In the genomic region with DNA sequence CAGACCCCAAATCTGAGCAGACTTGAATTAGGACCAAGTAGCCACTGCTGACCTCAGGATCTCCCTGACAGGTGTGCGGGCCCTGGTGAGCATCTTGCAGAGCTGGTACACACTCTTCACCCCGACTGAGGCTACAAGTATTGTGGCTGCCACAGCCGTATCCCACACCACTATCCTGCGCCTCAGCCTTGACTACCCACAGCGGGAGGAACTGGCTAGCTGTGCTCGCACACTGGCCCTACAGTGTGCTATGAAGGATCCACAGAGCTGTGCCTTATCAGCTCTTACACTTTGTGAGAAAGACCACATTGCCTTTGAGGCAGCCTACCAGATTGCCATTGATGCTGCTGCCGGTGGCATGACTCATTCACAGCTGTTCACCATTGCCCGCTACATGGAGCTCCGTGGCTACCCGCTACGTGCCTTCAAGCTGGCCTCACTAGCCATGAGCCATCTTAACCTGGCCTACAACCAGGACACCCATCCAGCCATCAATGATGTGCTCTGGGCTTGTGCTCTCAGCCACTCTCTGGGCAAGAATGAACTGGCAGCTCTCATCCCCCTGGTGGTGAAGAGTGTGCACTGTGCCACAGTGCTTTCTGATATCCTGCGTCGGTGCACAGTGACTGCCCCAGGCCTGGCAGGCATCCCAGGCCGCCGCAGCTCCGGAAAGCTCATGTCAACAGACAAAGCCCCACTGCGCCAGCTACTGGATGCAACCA, we compare ENCODE assay signal across 7 mouse cellular contexts. TPM values are rescaled to one million over a fixed set of nuclear protein-coding genes. Genes with fewer than 3 reads are reported as not detected.
A peak's percentile ranks its signal among the peaks of the same experiment; 100 is the strongest.
DNase-seq lines count a peak whose midpoint lies in the region; ATAC-seq and TF ChIP-seq lines count a peak whose summit lies in the region.

No protein-coding gene starts in this region.

- TF ChIP-seq CTCF in gastrocnemius, adult 2 months (IDR thresholded peaks at IDR 0.05), result peak; percentile 66
- TF ChIP-seq CTCF in intestine, postnatal 0 days (IDR thresholded peaks at IDR 0.05; ENCODE audit: low read depth), result peak; percentile 89

- peak; percentile 56 for ATAC-seq in intestine, postnatal 0 days
- ATAC-seq in midbrain, embryonic 11.5 days (ENCODE audit: low FRiP score), result peak; percentile 79

- no peak overlapping the region; the same call in 1 of the 2 replicates for H3K9ac ChIP-seq in intestine, postnatal 0 days (ENCODE audit: low read depth, low read length)
- no peak overlapping the region for H3K9ac ChIP-seq in midbrain, embryonic 11.5 days (ENCODE audit: low read length)

- no peaks in the 10 kb centered on the region for H3K27me3 ChIP-seq in intestine, postnatal 0 days (replicated peaks; ENCODE audit: control insufficient read depth, insufficient read depth, low read length)
- H3K27me3 ChIP-seq in midbrain, embryonic 11.5 days (ENCODE audit: control insufficient read depth, insufficient read depth, low read length), result no peaks in the 10 kb centered on the region

- peaks cover 21% of the 10 kb centered on the region for H3K36me3 ChIP-seq in intestine, postnatal 0 days (ENCODE audit: control insufficient read depth, insufficient read depth)
- H3K36me3 ChIP-seq in midbrain, embryonic 11.5 days (ENCODE audit: control insufficient read depth, insufficient read depth, low read length), result no peaks in the 10 kb centered on the region; the same call in 1 of the 2 replicates

- H3K4me1 ChIP-seq in intestine, postnatal 0 days (replicated peaks; ENCODE audit: control insufficient read depth, insufficient read depth, low read length), result 0 out of 2 replicates have a peak, but pooled peaks cover 5% of the 10 kb centered on the region
- no peaks in the 10 kb centered on the region for H3K4me1 ChIP-seq in midbrain, embryonic 11.5 days (ENCODE audit: control insufficient read depth, insufficient read depth, low read length)

- intact Hi-C loops in gastrocnemius, adult 2 months (cut with DNase I), result no loop called here
- intact Hi-C loops in left cerebral cortex, postnatal 4 days (cut with DNase I), result loop anchor here (2.0 kb wide), 1 partner anchor 158 kb away; no protein-coding TSS in a partner anchor

- no peak overlapping the region for H3K27ac ChIP-seq in gastrocnemius, adult 2 months
- H3K27ac ChIP-seq in intestine, postnatal 0 days (ENCODE audit: low read depth, low read length), result no peak overlapping the region
- no peak overlapping the region for H3K27ac ChIP-seq in midbrain, embryonic 11.5 days (ENCODE audit: low read depth, low read length)

- no peak overlapping the region for H3K4me3 ChIP-seq in gastrocnemius, adult 2 months
- H3K4me3 ChIP-seq in intestine, postnatal 0 days (ENCODE audit: low read depth, low read length), result no peak overlapping the region
- no peak overlapping the region for H3K4me3 ChIP-seq in midbrain, embryonic 11.5 days (ENCODE audit: low read depth, low read length)

- no peak overlapping the region for H3K4me2 ChIP-seq in intestine, postnatal 0 days (replicated peaks; ENCODE audit: low read depth)
- no peak overlapping the region for H3K4me2 ChIP-seq in midbrain, embryonic 11.5 days

- peak; percentile 96 for DNase-seq in ZHBTc4 (ENCODE audit: low read depth, low spot score)
- DNase-seq in cerebellum, postnatal 36 days, result peak; percentile 74 to 81
- peak; percentile 68 for DNase-seq in gastrocnemius, adult 2 months
- DNase-seq in left cerebral cortex, postnatal 4 days, result peak; percentile 92
- DNase-seq in midbrain, embryonic 11.5 days (ENCODE audit: low spot score, missing footprints), result peak; percentile 91
- peak; percentile 43 for DNase-seq in skeletal muscle tissue, adult 2 months (ENCODE audit: low read depth, low spot score)

- 63% methylated on average over 17 of the region's 17 CpGs for WGBS in intestine, postnatal 0 days
- WGBS in midbrain, embryonic 11.5 days, result 67% methylated on average over 17 of the region's 17 CpGs

- no peaks in the 10 kb centered on the region for H3K9me3 ChIP-seq in intestine, postnatal 0 days (ENCODE audit: control insufficient read depth)
- no peaks in the 10 kb centered on the region for H3K9me3 ChIP-seq in midbrain, embryonic 11.5 days (ENCODE audit: control insufficient read depth, low read length)

RNA-seq across cellular contexts. Expression of gene Urod, which starts 7.7 kb away (rescaled TPM):
- total RNA-seq in gastrocnemius, adult 2 months (2021), result 10 to 100 TPM; 59.1 to 69.1 TPM
- polyA plus RNA-seq in intestine, postnatal 0 days (2015; fragmentation: Nextera tagmentation; extraction: Ambion mirVana), result 53.9 and 56.9 TPM in 2 replicates
- total RNA-seq in left cerebral cortex, postnatal 4 days (2021), result 10 to 100 TPM; 28.2 to 30.7 TPM
- 85.2 and 95.6 TPM in 2 replicates for polyA plus RNA-seq in midbrain, embryonic 11.5 days (2014; fragmentation: Nextera tagmentation; extraction: Ambion mirVana)

RNA-seq across cellular contexts. Expression of gene Hectd3, which starts 8.6 kb away (rescaled TPM):
- total RNA-seq in gastrocnemius, adult 2 months (2021), result 10 to 100 TPM; 13.8 to 15.3 TPM
- 25.1 and 25.7 TPM in 2 replicates for polyA plus RNA-seq in intestine, postnatal 0 days (2015; fragmentation: Nextera tagmentation; extraction: Ambion mirVana)
- 10 to 100 TPM; 60.7 to 61.1 TPM for total RNA-seq in left cerebral cortex, postnatal 4 days (2021)
- polyA plus RNA-seq in midbrain, embryonic 11.5 days (2014; fragmentation: Nextera tagmentation; extraction: Ambion mirVana), result 7.6 and 9.4 TPM in 2 replicates

RNA-seq across cellular contexts. Expression of gene Eif2b3, which starts 32.6 kb away (rescaled TPM):
- 10 to 100 TPM; 22.2 to 23.2 TPM for total RNA-seq in gastrocnemius, adult 2 months (2021)
- 16.1 TPM in 2 replicates for polyA plus RNA-seq in intestine, postnatal 0 days (2015; fragmentation: Nextera tagmentation; extraction: Ambion mirVana)
- total RNA-seq in left cerebral cortex, postnatal 4 days (2021), result 10 to 100 TPM; 27.0 to 30.2 TPM
- 43.0 and 49.4 TPM in 2 replicates for polyA plus RNA-seq in midbrain, embryonic 11.5 days (2014; fragmentation: Nextera tagmentation; extraction: Ambion mirVana)

Comparison
In these comparisons a context has a peak if more than half of its experiments do, and no peak if none do; other contexts are left out.
1. DNase-seq: peak in every context shown above with its lines; median percentile 96 in ZHBTc4; 92 in left cerebral cortex, postnatal 4 days; 91 in midbrain, embryonic 11.5 days; 78 in cerebellum, postnatal 36 days; 68 in gastrocnemius, adult 2 months; 43 in skeletal muscle tissue, adult 2 months.